Mouse (Mus musculus): ENCODE measurements around the gene Numbl.
"Not testable (repeated sequence)": the region's sequence is repeated elsewhere in the genome, so short reads cannot be mapped to it uniquely, and the experiment has no call there.

The Numbl gene

DNA sequence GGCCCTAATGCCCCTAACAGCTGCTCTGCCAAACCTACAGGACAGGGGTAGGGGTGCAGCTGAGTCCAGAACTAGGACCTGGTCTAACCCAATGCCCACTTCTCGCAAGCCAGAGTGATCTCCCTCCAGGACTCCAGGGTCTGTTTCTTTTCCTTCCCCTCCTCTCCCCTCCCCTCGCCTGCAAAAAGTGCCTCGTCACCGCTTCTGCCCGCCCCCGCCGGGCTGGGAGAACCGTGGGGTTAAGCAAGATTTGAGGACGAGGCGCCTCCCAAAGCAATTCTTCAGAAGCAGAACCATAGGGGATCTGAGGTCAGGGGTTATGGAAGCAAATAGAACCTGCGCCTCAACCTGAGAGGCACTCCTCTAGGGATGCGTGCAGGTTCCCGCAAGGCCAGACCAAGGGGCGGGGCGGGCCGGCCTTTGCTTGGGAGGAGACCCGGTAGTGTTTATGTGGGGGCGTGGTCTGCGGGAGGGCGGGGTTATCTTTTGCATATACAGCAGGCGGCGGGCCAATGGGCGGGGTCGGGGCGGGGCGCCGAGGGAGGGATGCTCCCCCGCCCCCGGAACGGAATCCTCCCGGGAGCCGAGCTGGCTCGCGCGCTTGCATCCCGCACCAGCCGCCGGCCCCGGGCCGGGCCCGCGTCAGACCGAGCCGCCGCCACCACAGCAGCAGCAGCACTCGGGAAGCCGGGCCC is at the start of gene Numbl:
Gene Numbl (plus strand): TSS at position 229 of the 695 bp plus-strand sequence.
- CTCF ChIA-PET: interaction anchor here (0.6 kb wide), 1 partner anchor 233 kb away, joined by 3 read pairs; no protein-coding TSS in a partner anchor

DNA sequence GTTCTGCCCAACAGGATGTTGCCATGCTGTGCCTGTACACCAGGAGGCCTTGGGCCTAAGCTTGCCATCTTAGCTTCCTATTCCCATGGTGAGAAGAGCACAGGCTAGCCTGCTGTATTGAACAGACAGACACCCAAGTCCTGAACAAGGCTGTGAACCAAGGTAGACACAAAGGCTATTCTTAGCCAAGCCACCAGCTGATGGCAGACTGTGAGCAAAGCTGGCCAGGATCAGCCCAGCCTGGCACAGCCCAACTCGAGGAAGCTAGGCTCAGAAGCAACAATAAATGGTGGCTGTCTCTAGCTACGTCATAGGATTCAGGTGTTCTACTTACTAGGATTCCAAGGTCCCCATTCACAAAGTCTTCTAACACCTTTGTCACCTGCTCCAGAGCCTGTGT is 45.6 kb upstream of the Numbl start:
- CTCF ChIA-PET: no interaction called here

DNA sequence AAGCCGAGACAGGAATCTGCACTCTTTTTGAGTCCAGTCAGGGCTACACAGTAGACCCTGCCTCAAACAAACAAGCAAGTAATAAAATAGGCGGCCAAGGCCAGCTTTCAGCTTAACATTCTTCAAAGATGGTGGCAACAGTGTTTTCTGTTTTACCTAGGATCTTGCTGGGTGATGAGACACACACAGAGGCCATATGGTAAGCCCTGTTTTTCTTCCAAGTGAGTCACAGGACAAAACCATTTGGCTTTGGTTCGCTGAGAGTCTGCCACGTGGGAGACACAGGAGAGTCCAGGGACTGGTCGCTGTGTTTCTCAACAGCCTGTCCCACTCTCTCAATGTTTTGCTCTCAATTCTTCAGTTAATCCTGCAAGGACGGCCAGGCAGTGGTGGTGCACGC is 39.6 kb upstream of the Numbl start:
- CTCF ChIA-PET: no interaction called here

DNA sequence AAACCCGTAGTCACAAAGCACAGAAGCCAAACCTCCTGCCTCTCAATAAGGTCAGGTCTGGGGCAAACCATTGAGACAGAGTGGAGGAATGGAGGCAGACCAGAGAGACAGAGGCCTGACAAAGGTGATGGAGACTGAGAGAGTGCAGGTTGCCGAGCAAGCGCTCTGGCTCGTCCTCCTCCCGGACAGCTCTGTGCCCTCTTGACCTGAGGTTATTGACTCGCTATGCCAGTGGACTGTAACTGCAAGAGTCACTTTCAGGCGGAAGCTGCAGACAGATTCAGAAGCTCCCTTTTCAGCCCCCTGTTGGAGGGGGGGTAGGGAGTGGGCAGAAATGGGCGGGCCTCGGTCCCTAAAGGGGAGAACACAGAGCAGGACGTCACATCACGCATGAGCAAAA is 38.3 kb upstream of the Numbl start:
- CTCF ChIA-PET: interaction anchor here (0.6 kb wide), 1 partner anchor 218 kb away, joined by 3 read pairs; no protein-coding TSS in a partner anchor

DNA sequence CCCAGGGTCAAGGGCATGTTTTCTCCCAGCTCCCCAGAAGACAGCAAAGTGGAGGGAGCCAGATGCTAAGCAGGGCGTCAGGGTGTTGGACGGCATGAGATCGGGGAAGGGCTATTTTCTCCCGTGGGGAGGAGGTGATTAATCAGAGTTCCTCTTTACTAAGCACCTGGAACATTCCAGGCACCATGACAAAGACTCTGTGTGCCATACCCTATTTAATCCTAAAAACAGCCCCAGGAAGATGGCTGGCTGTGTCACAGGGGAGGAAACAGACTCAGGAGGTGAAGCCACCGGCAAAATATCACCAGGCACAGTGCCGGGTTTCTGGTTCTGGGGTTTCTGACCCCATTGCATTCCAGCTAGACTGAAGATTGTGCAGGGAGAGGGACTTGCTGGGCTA is 36.3 kb upstream of the Numbl start:
- CTCF ChIA-PET: no interaction called here

DNA sequence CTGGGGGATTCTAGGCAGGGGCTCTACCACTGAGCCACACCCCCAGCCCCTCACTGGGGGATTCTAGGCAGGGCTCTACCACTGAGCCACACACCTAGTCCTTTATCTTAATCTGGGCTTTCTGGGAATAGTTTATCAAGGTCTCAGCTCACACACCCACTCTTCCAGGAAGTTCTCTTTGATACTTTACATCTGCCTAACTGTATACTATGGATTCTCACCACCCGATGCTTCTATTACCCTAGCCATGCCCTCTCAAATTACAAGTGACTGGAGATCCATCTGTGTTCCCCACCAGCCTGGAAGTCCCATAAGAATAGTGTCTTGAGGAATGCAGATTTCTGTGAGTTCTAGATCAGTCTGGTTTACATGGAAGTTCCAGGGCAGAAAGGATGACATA is 35.7 kb upstream of the Numbl start:
- CTCF ChIA-PET: interaction anchor here (0.6 kb wide), 1 partner anchor 1070 kb away, joined by 3 read pairs; no protein-coding TSS in a partner anchor

DNA sequence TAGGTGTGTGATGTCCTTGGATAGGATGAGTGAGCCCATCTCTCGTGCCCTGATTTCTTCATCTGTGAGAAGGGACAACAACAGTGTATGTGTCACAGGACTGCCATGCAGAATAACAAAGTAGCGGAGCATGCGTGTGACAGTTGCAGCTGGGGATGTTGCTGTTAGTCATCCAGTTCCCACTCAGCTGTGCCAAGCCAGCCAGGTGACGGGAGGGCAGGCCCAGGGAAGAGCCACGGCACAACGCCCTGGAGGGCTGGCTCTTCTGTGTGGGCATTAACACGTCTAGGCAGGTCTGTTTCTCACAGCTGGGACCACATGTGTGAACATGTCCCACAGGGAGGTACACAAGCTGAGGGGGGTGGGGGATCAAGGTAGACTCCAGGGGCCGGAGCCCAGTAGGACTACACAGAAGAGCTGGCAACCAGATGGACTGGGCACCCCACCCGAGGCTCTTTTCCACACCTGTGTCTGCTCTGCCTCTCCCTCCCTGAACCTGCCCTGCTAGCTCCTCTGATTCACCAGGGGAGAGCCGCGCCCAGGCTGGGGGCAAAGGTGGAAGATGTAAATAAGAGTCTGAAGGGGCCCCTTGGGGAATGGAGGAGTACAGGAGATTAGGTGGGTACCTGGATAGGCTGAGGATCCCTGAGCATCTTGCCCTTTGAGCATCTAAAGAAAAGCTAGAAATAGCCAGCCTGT is 33.2 kb upstream of the Numbl start:
- CTCF ChIA-PET: interaction anchor here (0.6 kb wide), 1 partner anchor 1549 kb away, joined by 3 read pairs; no protein-coding TSS in a partner anchor

DNA sequence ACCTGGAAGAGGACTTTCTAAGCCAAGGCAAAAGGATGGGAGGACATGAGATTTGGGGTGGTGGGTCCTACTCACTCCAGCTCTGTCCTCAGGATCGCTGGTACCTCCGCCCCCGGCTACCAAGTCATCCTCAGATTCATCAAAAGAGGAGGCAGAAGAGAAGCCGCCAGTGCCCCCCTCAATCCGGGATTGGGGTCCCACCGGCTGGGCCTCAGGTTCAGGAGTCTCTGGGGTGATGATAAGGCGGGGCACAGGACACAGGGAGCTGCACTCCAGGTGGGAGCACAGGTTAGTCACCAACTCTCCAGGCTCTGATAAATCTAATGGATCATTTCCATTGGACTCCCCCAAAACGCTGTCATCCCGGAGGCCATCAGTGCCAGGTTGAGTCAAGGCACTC is 31.0 kb upstream of the Numbl start:
- CTCF ChIA-PET: interaction anchor here (0.6 kb wide), 1 partner anchor 180 kb away, joined by 4 read pairs; no protein-coding TSS in a partner anchor

DNA sequence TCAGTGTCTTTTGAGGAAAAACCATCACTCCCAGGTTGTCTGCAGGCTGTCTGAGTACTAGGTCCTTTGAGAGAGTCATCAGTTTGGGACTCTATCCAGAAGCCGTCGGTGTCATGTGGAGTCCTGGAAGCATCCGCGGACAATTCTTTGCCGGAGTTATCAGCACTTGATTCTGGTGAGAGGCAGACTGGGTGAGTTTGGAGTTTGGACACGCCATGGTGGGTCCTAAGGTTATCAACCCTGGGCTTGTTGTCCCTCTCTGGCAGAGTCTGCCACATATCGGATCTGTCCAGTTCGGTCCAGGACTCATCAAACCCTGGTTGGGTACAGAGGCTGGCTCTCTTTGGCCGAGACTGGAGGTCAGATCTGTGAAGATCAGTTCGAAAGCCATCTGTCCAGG is 30.6 kb upstream of the Numbl start:
- CTCF ChIA-PET: interaction anchor here (0.6 kb wide), 1 partner anchor 180 kb away, joined by 4 read pairs; no protein-coding TSS in a partner anchor

DNA sequence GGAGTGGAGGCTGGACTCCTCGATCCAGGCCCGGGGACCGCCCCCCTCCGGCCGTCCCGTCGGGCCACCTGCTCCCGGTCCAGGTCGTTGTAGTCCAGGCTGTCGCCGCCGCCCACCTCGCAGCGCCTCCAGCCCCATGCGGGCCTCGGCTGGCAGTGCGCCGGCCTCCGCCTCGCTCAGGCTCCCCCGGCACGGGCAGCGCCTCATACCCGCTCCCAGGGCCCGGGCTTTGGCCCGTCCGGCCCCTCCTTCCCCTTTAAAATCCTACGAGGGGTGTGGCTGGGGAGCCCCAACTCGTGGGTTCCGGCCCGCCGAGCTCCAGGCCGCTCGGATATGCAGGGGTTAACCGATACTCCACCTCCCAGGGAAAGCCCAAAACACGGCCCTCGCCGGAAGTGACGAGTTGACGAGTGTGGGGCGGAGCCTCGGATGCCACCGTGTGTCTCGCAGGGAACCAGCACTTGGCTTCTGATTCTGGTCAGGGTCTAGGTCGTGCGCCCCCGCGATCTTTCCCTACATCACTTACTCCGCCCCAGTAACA is 29.9 kb upstream of the Numbl start, which contains the start of gene Itpkc:
Gene Itpkc (minus strand): TSS at position 381 of the 541 bp plus-strand sequence.
- CTCF ChIA-PET: no interaction called here

DNA sequence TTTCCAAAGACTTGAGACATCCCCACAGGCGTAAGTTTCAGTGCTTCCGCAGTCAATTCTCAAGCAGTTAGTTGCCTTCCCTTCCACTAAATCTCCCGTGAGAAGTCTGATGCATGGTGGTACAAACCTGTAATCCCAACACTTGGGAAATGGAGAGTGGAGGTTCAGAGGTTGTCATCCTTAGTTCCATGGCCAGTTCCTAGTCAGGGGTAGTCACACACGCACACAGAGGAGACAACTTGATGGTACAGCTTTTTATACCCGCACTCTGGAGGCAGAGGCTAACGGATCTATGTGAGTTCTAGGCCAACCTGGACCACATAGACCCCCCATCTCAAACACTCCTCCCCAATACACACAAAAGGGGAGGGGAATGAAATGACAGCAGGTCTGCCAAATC is 29.4 kb upstream of the Numbl start:
- CTCF ChIA-PET: no interaction called here

DNA sequence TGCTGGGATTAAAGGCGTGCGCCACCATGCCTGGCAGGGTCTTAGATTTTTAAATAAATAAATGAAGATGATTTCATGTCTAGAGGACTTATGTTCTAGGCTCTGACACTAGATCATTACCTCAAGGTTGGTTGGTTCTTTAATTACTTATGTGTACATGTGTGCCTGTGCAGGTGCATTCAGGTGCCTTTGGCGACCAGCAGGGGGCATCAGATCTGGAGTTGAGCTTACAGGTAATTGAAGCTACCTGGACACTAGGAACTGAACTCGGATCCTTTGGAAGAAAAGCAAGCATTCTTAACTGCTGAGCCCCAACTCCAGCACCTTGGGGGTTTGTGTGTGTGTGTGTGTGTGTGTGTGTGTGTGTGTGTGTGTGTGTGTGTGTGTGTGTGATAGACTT is 27.5 kb upstream of the Numbl start:
- CTCF ChIA-PET: interaction anchor here (0.6 kb wide), 1 partner anchor 136 kb away, joined by 7 read pairs; no protein-coding TSS in a partner anchor

DNA sequence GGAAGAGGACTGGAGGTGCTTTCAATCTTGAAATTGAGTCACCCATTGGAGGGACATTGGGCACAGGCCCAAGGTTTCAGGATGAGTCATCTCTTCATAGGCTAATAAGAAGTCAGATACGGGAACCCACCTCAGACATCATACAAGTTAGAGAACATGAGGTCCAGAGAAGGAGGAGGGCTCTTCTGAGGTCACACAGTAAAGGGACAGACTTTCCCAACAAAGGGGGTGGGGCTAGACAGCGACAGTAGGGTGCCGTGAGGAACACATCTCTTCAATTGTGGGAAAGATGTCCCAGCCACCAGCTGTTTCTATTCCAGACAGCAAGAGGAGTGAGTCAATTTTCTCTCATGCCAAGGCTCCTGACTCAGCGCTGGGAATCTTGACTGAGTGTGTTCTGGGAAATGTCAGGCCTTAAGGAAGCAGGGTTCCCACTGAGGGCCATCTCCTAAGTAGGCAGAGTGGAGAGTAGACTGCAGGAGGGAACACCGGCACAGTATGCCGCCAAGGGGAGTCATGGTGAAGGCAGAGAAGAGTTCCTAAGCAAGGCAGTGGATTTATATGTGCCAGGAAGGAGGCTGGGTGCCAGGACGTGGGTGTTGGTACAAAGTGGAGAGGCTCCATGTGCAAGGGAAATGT is 26.4 kb upstream of the Numbl start:
- CTCF ChIA-PET: interaction anchor here (0.6 kb wide), 1 partner anchor 135 kb away, joined by 7 read pairs; no protein-coding TSS in a partner anchor

DNA sequence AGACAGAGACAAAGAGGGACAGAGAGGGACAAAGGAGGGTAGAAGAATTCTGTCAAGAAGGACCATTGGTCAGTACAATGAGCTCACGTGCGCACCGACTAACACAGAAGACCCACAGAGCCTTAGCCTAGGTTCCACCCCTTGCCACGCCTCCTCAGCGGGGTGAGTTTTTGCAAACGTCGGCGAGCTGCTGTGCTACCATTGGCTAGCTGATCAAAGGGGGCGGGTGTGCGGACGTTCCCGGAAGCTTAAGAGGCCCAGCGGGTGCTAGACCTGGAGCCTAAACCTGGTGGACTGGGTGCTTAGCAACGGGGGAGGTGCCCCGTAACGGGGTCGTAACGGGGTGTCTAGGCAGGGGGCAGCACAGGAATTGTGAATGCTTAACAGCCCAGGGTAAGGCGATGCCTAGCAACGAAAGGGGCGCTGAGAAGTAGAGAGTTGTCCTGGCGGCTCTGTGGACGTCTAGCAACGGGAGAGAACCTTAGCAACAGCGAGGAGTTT is 25.4 kb upstream of the Numbl start, which contains the start of gene Coq8b:
Gene Coq8b (plus strand): TSS at position 243 of the 501 bp plus-strand sequence.
- CTCF ChIA-PET: interaction anchor here (0.6 to 0.9 kb wide), 2 partner anchors 430 to 1753 kb away, joined by 9 read pairs; no protein-coding TSS in a partner anchor

DNA sequence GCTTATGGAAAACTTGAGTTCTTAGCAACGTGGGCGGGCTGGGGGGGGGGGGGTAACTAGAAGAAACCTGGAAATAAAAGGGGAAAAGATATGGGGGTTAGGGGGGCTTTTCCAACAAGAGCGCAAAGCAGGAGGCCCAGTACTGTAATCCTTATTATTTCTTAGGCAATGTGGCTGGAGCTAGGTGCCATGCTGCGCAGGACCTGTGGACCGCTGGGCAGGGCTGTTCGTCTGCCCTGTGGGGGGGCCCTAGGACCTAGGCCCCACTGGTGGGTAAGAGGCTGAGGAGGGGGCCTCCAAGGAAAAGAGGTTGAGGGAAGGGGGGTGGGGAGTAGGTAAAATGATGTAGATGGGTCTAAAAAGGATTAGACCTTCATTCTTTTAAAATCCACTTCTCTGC is 24.9 kb upstream of the Numbl start:
- CTCF ChIA-PET: interaction anchor here (0.9 kb wide), 1 partner anchor 1753 kb away, joined by 9 read pairs; no protein-coding TSS in a partner anchor

DNA sequence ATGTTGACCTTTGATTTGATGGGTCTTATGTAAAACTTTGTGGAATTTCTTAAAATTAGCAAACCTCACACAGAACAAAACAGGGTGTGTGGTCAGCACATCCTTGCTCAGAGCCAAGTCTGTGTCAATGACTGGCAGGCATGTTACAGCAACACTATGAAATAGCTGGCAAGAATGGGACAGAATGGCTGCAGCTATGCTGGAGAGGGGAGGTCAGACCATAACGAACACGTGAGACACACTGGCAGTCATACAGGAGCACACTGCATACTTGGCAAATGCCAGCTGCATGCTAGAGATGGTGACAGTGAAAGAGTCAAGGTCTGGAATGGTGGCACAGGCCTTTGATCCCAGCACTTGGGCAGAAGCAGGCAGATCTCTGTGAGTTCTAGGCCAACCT is 22.5 kb upstream of the Numbl start:
- CTCF ChIA-PET: no interaction called here

DNA sequence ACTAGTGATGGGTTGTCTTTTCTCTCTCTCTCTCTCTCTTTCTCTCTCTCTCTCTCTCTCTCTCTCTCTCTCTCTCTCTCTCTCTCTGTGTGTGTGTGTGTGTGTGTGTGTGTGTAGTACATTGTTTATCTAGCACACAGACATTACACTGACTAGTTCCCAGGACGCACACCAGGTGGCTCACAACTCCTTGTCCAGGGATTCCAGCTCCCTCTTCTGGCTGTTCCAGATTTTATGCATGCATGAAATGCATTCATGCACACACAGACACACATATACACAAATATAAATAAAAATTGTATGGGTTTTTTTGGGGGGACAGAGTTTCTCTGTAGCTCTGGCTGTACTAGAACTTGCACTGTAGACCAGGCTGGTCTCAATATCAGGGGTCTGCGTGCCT is 20.7 kb upstream of the Numbl start:
- CTCF ChIA-PET: interaction anchor here (0.6 kb wide), 1 partner anchor 13 kb away, joined by 4 read pairs; no protein-coding TSS in a partner anchor

DNA sequence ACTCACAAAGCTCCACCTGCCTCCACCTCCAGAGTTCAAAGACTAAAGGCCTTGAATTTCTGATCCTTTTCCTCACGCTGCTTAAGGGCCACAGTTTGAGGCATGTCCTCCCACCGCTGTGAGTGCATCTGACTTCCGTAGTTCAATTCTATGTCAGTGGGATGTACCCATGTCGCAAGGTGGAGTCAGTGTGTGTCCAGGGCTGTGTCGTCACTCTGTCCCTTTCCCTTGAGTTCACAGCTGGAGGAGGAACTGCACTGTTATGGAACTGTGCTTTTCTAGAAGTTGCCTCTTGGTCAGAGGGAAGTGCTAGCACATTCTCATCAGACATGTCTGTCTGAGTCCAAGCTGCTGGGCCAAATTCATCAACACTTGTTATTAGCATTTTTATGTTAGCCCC is 19.7 kb upstream of the Numbl start:
- CTCF ChIA-PET: interaction anchor here (0.5 kb wide), 1 partner anchor 94 kb away, joined by 4 read pairs; no protein-coding TSS in a partner anchor

DNA sequence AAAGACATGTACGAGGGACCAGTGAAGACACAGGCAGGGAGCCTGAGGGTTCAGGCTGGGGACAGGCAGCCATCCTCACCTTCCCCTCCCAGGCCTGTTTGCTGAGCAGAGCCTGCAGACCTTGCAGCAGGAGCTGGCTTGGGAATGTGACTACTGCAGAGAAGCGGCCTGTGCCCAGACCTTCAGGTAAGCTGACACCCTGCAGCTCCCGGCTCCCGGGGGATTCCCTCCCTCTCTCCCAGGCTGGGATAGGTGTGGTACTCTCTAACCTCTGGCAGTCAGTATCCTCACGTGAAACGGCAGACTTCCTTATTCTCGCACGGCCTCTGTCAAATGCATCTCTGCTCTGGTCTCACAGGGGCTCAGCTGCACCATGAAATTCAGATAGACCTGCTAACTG is 15.0 kb upstream of the Numbl start:
- CTCF ChIA-PET: no interaction called here

DNA sequence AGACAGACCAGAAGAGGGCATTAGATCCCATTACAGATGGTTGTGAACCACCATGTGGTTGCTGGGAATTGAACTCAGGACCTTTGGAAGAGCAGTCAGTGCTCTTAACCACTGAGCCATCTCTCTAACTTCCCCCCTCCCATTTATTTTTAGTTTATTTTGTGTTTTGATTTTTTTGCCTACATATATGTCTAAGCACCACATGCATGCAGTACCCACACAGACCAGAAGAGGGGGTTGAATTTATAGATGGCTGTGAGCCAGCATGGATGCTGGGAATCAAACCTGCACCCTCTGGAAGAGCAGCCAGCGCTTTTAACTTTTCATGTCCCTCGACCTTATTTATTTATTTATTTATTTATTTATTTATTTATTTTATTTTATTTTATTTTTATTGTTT is 14.1 kb upstream of the Numbl start:
- CTCF ChIA-PET: not testable (repeated sequence)

DNA sequence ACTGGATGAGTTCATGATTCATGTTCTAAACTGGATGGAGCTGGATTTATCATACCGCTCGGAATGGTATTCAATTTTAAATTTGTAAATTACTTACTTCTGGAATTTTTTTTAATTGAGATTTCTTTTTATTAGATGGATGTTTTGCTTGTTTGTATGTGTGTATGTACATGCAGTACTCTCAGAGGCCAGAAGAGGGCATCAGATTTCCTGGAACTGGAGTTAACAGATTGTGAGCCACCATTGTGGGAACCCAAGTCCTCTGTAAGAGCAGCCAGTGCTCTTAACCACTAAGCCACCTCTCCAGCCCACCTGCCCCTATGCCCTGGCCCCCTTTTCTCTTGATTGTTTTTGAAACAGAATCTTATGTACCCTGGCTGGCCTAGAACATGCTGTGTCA is 9.1 kb upstream of the Numbl start:
- CTCF ChIA-PET: interaction anchor here (1.3 kb wide), 1 partner anchor 46 kb away, joined by 4 read pairs; no protein-coding TSS in a partner anchor

Measured in spleen, embryonic (tissue).